Mouse (Mus musculus) liver, adult 2 months (tissue): ENCODE measurements around the gene Tmem252. TPM values are rescaled to one million over a fixed set of nuclear protein-coding genes. Genes with fewer than 3 reads are reported as not detected.

ENCODE experiments used
- DNase-seq: peaks from one replicate; pipeline ENCODE4 v3.0.0-alpha.2; 2011; ENCODE audit warnings: low read depth, low spot score; ENCODE audit errors: extremely low read depth
- H3K27ac ChIP-seq: fragments of 200-500 bp; replicated peaks from 2 replicates; pipeline ENCODE4 v1.5.1; 2012; ENCODE audit warnings: low read depth, mild to moderate bottlenecking, control low read depth, inconsistent platforms, low read length; ENCODE audit not compliant: insufficient read depth
- H3K27me3 ChIP-seq: fragments of 200-500 bp; 2 replicates; pipeline ENCODE4 v1.6.1; 2012; ENCODE audit warnings: mild to moderate bottlenecking, moderate library complexity, low read length, inconsistent platforms; ENCODE audit not compliant: control insufficient read depth, insufficient read depth
- H3K36me3 ChIP-seq: fragments of 200-500 bp; 2 replicates; pipeline ENCODE4 v1.6.1; 2012; ENCODE audit warnings: low read length, inconsistent platforms; ENCODE audit not compliant: control insufficient read depth, insufficient read depth
- H3K4me1 ChIP-seq: fragments of 200-500 bp; 2 replicates; pipeline ENCODE4 v1.6.1; 2011; ENCODE audit warnings: low read length; ENCODE audit not compliant: control insufficient read depth, insufficient read depth
- H3K4me3 ChIP-seq: fragments of 200-500 bp; 2 replicates; pipeline ENCODE4 v1.5.1; 2011; ENCODE audit warnings: low read depth, mild to moderate bottlenecking, control low read depth, low read length, moderate library complexity; ENCODE audit not compliant: insufficient read depth
- H3K79me2 ChIP-seq: fragments of 200-500 bp; 2 replicates; pipeline ENCODE4 v1.6.1; 2012; ENCODE audit warnings: inconsistent platforms, mild to moderate bottlenecking, low read length, moderate library complexity; ENCODE audit not compliant: control insufficient read depth, insufficient read depth
- H3K9ac ChIP-seq: fragments of 200-500 bp; 2 replicates; pipeline ENCODE4 v1.6.1; 2012; ENCODE audit warnings: low read depth, mild to moderate bottlenecking, control low read depth, inconsistent platforms, low read length
- CTCF ChIP-seq: fragments of 200-500 bp; IDR thresholded peaks from 2 replicates; pipeline ENCODE4 v1.5.1; 2011; ENCODE audit warnings: low read depth, low read length, control low read depth
- POLR2A ChIP-seq: fragments of 200-500 bp; IDR thresholded peaks from 2 replicates; pipeline ENCODE4 v1.6.1; 2011; ENCODE audit warnings: low read length, control low read depth; ENCODE audit not compliant: insufficient read depth; ENCODE audit errors: extremely low read depth
- WGBS: fragments of 180-500 bp; shearing (Covaris S2); methylation state at CpG from one replicate; pipeline ENCODE4 v1.1.7; 2018; 5-methylcytosine and 5-hydroxymethylcytosine counted together
- polyA plus RNA-seq: library from polyadenylated mRNA; depleted of rRNA; stranded (reverse); fragments of >200 nt; gene quantifications from 2 replicates; pipeline ENCODE4 v1.2.3, GENCODE M21; 2012
- total RNA-seq: library from RNA; depleted of rRNA; stranded (reverse); fragments of >200 nt; gene quantifications from 2 replicates; pipeline ENCODE4 v1.2.3, GENCODE M21; 2014

The Tmem252 gene
- total and polyA plus RNA-seq, 2 experiments: under 0.01 TPM; not detected in 1

DNA sequence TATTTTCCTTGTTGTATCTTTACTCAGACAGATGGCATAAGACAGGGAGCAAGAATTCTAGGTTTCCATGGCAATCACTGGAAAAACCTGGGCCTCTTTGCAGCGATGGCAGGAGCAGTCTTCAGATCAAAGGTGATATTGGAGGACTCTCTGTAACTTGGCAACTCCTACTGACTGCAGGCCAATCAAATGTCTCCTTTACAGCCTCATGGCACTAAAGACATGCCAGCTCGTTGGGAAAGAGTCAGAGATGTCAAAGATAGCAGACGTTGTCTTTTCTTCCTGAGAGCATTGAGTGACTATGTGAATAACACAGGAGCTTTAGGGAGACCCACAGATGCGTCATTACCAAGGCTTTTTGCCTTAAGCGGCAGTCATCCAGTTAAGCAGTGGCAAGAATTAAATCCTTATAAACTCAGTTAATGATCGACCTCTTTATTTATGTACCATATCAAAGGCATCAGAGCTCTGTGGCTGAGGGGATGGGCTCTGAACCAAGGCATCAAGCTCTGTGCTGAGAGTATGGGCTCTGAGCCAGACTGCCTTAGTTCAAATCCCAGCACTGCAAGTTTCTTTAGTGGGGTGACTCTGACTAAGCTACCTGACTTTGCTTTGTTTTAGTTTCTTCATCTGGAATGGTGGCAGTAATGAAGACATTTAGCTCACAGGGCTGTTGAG lies 21.3 kb upstream of the Tmem252 start:
- no peak overlapping the region for H3K9ac ChIP-seq

DNA sequence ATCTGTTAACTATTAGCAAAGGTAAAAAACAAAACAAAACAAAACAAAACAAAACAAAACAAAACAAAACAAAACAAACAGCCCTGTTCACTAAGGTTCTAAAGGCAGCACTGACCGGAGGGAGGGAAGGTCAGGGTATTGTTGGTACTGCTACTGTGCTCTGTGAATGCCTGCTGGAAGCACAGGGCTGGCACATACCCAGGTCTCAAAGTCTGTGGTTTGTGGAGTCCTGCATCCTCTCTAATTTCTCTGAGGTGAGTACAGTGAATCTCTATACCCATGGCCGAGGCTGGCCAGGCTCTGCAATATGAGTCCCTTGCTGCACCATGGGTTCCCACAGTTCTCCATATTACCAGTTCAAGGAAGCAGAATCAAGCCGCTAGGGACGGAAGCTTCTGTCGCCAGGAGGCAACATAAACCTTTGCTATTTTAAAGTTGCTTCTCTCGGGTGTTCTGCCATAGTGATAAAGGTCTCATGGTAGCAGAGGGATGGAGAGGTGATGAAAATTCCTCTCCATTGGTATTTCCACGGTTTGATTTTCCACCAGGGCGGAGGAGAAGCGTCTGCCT lies 20.5 kb upstream of the Tmem252 start:
- Histone ChIP-seq H3K9ac (no peak overlapping the region), H3K4me3 (no peak overlapping the region), H3K27me3 (no peaks in the 10 kb centered on the region), H3K36me3 (no peaks in the 10 kb centered on the region), H3K79me2 (no peaks in the 10 kb centered on the region), H3K4me1 (no peaks in the 10 kb centered on the region), H3K27ac (no peak overlapping the region)
- peak; percentile 41 for DNase-seq
- WGBS: 81% methylated on average over 9 of the region's 9 CpGs
- TF ChIP-seq CTCF (no peak), POLR2A (no peak)

More for the DNA sequence above, 21.3 kb upstream of the Tmem252 start:
- WGBS: 47% methylated on average over 6 of the region's 6 CpGs
- Histone ChIP-seq H3K4me1 (no peaks in the 10 kb centered on the region), H3K36me3 (no peaks in the 10 kb centered on the region), H3K79me2 (no peaks in the 10 kb centered on the region), H3K4me3 (no peak overlapping the region), H3K27me3 (no peaks in the 10 kb centered on the region), H3K27ac (no peak overlapping the region)
- DNase-seq: peak; percentile 75
- no peak for TF ChIP-seq CTCF
- no peak for TF ChIP-seq POLR2A

DNA sequence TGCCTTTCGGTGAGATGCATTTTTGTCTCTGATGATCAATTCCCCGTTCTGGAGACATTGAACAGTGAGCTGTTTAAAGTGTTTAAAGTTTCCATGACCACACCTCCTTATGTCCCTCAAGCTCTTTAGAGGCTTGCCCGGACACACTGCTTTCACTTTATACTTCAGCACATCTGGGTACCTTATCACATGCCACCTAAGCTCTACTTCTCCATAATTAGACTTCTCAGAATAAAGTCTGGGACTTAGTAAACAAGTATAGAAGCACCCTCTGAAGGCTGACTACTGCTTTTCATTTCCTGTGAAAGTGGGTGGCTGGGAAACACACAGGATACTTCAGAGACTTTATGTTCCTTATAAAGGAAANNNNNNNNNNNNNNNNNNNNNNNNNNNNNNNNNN lies 16.8 kb upstream of the Tmem252 start:
- H3K27ac ChIP-seq: no peak overlapping the region
- WGBS: 72% methylated on average over 3 of the region's 3 CpGs

DNA sequence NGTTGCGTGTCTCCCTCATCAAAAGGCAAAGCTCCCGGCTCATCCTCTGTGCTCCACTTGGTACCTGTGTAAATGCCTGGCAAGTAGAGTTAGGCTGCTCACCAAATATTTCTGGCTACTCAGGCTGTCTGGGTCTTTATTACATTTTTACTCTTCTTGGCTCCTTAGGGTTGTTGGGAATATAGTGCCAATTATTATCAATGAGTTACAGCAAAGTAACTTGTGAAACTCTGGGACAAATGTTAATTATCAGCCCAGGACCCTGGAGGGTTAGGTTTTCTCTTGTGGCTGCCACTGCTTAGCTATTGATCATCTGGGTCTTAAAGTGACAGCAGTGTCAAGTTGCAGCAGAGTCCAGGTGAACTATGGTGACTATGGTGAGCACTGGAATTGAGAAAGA lies 11.5 kb upstream of the Tmem252 start:
- peak; percentile 77 for DNase-seq
- no peaks in the 10 kb centered on the region for H3K79me2 ChIP-seq
- no peaks in the 10 kb centered on the region for H3K27me3 ChIP-seq
- H3K4me3 ChIP-seq: no peak overlapping the region
- no peak overlapping the region for H3K9ac ChIP-seq
- 62% methylated on average over 2 of the region's 2 CpGs for WGBS
- TF ChIP-seq POLR2A (no peak), CTCF (no peak)
- H3K36me3 ChIP-seq: no peaks in the 10 kb centered on the region
- H3K4me1 ChIP-seq: no peaks in the 10 kb centered on the region
- no peak overlapping the region for H3K27ac ChIP-seq

More for the DNA sequence above, 16.8 kb upstream of the Tmem252 start:
- Histone ChIP-seq H3K4me1 (no peaks in the 10 kb centered on the region), H3K9ac (no peak overlapping the region), H3K27me3 (no peaks in the 10 kb centered on the region), H3K36me3 (no peaks in the 10 kb centered on the region), H3K79me2 (no peaks in the 10 kb centered on the region), H3K4me3 (no peak overlapping the region)
- TF ChIP-seq CTCF: no peak
- no peak for TF ChIP-seq POLR2A
- no peak for DNase-seq

DNA sequence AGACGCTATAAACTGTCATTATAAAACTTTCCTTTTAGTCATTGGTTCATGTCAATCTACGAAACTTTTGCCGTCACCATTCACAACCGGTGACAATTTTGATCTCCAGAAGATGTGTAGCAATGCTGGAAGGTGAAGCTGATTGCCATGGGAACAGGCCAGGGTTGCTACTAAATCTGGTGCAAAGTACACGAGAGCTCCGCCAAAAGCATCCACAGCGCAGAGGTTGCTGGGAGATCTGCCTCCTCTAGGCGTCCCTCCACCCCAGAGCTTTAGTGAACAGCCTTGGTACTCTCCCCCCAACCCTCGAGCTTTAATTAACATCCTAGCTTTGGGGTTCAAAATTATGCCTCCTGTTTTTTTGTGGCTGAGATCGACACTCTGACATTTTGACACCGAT lies 8.0 kb upstream of the Tmem252 start:
- no peaks in the 10 kb centered on the region for H3K4me1 ChIP-seq
- no peak overlapping the region for H3K9ac ChIP-seq
- 61% methylated on average over 11 of the region's 11 CpGs for WGBS
- TF ChIP-seq CTCF (no peak), POLR2A (no peak)
- H3K36me3 ChIP-seq: no peaks in the 10 kb centered on the region
- H3K27me3 ChIP-seq: no peaks in the 10 kb centered on the region
- DNase-seq: peak; percentile 68
- no peak overlapping the region for H3K4me3 ChIP-seq
- no peaks in the 10 kb centered on the region for H3K79me2 ChIP-seq
- no peak overlapping the region for H3K27ac ChIP-seq

DNA sequence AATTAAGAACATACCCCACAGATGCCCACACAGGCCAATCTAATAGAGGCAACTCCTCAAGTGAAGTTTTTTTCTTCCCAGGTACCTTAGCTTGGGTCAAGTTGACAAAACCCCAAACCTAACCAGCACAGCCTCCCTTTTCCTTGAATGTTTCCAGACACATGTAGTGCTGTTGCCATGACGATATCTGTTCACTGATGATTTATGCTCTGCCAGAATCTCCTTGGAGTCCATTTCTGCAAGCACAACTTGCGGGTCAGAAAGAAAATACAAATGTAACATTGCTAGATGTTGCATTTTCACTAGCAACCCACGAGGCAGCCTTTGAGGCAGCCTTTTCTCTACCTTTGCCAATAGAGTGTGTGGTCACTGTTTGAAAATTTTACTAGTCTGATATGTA lies 6.3 kb upstream of the Tmem252 start:
- no peaks in the 10 kb centered on the region for H3K27me3 ChIP-seq
- 86% methylated on average over 3 of the region's 3 CpGs for WGBS
- TF ChIP-seq POLR2A (no peak), CTCF (no peak)
- no peak overlapping the region for H3K27ac ChIP-seq
- no peak overlapping the region for H3K9ac ChIP-seq
- H3K4me3 ChIP-seq: no peak overlapping the region
- no peaks in the 10 kb centered on the region for H3K36me3 ChIP-seq
- no peaks in the 10 kb centered on the region for H3K4me1 ChIP-seq
- no peaks in the 10 kb centered on the region for H3K79me2 ChIP-seq
- DNase-seq: no peak
